Mouse (Mus musculus) layer of hippocampus, adult 9-10 months (tissue): ENCODE data around the gene Fancg.
"Not testable (repeated sequence)": the region's sequence is repeated elsewhere in the genome, so short reads cannot be mapped to it uniquely, and the experiment has no call there.

Experiments used
- DNase-seq: peaks from one replicate; pipeline ENCODE4 v3.0.0; 2022; ENCODE audit warnings: low spot score

Fancg gene

GRCm38 (mm10) chr4:42999451-43000140 is 10.7 kb downstream of the Fancg start:
- peak; percentile 37 for DNase-seq

- DNase-seq = no peak
Observed at GRCm38 (mm10) chr4:42998022-42998421, 12.3 kb downstream of the Fancg start.

GRCm38 (mm10) chr4:42988296-42988695 is 22.0 kb downstream of the Fancg start:
- no peak for DNase-seq

GRCm38 (mm10) chr4:42980467-42980866 is 29.8 kb downstream of the Fancg start:
- not testable (repeated sequence) for DNase-seq

- no peak for DNase-seq
Observed at GRCm38 (mm10) chr4:42978062-42978461, 32.2 kb downstream of the Fancg start.

GRCm38 (mm10) chr4:42973868-42974267 is 36.4 kb downstream of the Fancg start:
- no peak for DNase-seq

- no peak for DNase-seq
Observed at GRCm38 (mm10) chr4:42972952-42973351, 37.4 kb downstream of the Fancg start.

GRCm38 (mm10) chr4:42969304-42969703 is 41.0 kb downstream of the Fancg start, which contains the start of gene 1700022I11Rik:
Gene 1700022I11Rik (plus strand): TSS chr4:42969604.
- DNase-seq = no peak

GRCm38 (mm10) chr4:42965039-42965719 is 45.1 kb downstream of the Fancg start:
- DNase-seq = no peak

- DNase-seq = no peak
Observed at GRCm38 (mm10) chr4:42963480-42963879, 46.8 kb downstream of the Fancg start.

GRCm38 (mm10) chr4:42961592-42961991 is 48.7 kb downstream of the Fancg start:
- DNase-seq = no peak

- no peak for DNase-seq
Observed at GRCm38 (mm10) chr4:42959382-42959781, 50.9 kb downstream of the Fancg start.

- no peak for DNase-seq
Observed at GRCm38 (mm10) chr4:42958942-42959341, 51.4 kb downstream of the Fancg start.

GRCm38 (mm10) chr4:42957979-42958378 is 52.3 kb downstream of the Fancg start:
- DNase-seq = no peak

GRCm38 (mm10) chr4:42957306-42957705 is 53.0 kb downstream of the Fancg start:
- DNase-seq = no peak

GRCm38 (mm10) chr4:42956581-42956980 is 53.7 kb downstream of the Fancg start:
- DNase-seq = no peak

GRCm38 (mm10) chr4:42955200-42955599 is 55.1 kb downstream of the Fancg start:
- DNase-seq = no peak

GRCm38 (mm10) chr4:42954297-42954696 is 56.0 kb downstream of the Fancg start:
- DNase-seq = peak; percentile 76

- no peak for DNase-seq
Observed at GRCm38 (mm10) chr4:42953435-42954094, 56.7 kb downstream of the Fancg start.

GRCm38 (mm10) chr4:42952563-42952962 is 57.7 kb downstream of the Fancg start:
- no peak for DNase-seq
